Mouse (Mus musculus) kidney, postnatal 0 days (tissue): ENCODE results near the gene Lsm10. TPM values are rescaled to one million over a fixed set of nuclear protein-coding genes. Genes with fewer than 3 reads are reported as not detected.

ENCODE experiments used
- ATAC-seq: fragments of 200-750 bp; cut with Nextera tagmentation; replicated peaks from 2 replicates; pipeline ENCODE4 v1.8.0; 2017; ENCODE audit warnings: low read depth, moderate number of reproducible peaks, moderate TSS enrichment, moderate library complexity; ENCODE audit not compliant: low FRiP score
- DNase-seq: peaks from one replicate; pipeline ENCODE4 v3.0.0-alpha.2; 2016; ENCODE audit warnings: low spot score
- H3K27ac ChIP-seq: fragments of 300-500 bp; sonication (generic); 2 replicates; pipeline ENCODE4 v1.5.1; 2014; ENCODE audit warnings: mild to moderate bottlenecking
- H3K27me3 ChIP-seq: fragments of 300-500 bp; sonication (generic); 2 replicates; pipeline ENCODE4 v1.6.1; 2014; ENCODE audit warnings: low read length, mixed read lengths; ENCODE audit not compliant: insufficient read depth
- H3K36me3 ChIP-seq: fragments of 300-500 bp; sonication (generic); 2 replicates; pipeline ENCODE4 v1.6.1; 2014; ENCODE audit warnings: low read length, mixed read lengths; ENCODE audit not compliant: insufficient read depth
- H3K4me1 ChIP-seq: fragments of 300-500 bp; sonication (generic); replicated peaks from 2 replicates; pipeline ENCODE4 v1.6.1; 2014; ENCODE audit warnings: antibody characterized with exemption, low read length, mixed read lengths; ENCODE audit not compliant: insufficient read depth
- H3K4me2 ChIP-seq: fragments of 300-500 bp; sonication (generic); 2 replicates; pipeline ENCODE4 v1.6.1; 2014; ENCODE audit warnings: mild to moderate bottlenecking, low read length, moderate library complexity, mixed read lengths
- H3K4me3 ChIP-seq: fragments of 300-500 bp; sonication (generic); replicated peaks from 2 replicates; pipeline ENCODE4 v1.5.1; 2014; ENCODE audit warnings: low read depth, low read length
- H3K9ac ChIP-seq: fragments of 300-500 bp; sonication (generic); 2 replicates; pipeline ENCODE4 v1.6.1; 2014; ENCODE audit warnings: low read depth, low read length
- H3K9me3 ChIP-seq: fragments of 300-500 bp; sonication (generic); replicated peaks from 2 replicates; pipeline ENCODE4 v1.6.1; 2016; ENCODE audit warnings: low read length, inconsistent platforms, mixed read lengths
- CTCF ChIP-seq: IDR thresholded peaks from 2 replicates; pipeline ENCODE4 v1.5.1; 2016; ENCODE audit warnings: antibody characterized with exemption, low read depth, mild to moderate bottlenecking, moderate library complexity
- WGBS: fragments of 180-500 bp; shearing (Covaris S2); extraction: QIAGEN DNeasy Blood & Tissue Kit; methylation state at CpG from one replicate; pipeline ENCODE4 v1.1.7; 2014; 5-methylcytosine and 5-hydroxymethylcytosine counted together
- polyA plus RNA-seq: library from polyadenylated mRNA; unstranded; fragments of >200 nt; fragmentation: Nextera tagmentation; extraction: Ambion mirVana; gene quantifications from 2 replicates; pipeline ENCODE4 v1.2.1, GENCODE M21; 2015

The Lsm10 gene
- polyA plus RNA-seq, 1 experiment from 2014 or later = 59.0 TPM

DNA sequence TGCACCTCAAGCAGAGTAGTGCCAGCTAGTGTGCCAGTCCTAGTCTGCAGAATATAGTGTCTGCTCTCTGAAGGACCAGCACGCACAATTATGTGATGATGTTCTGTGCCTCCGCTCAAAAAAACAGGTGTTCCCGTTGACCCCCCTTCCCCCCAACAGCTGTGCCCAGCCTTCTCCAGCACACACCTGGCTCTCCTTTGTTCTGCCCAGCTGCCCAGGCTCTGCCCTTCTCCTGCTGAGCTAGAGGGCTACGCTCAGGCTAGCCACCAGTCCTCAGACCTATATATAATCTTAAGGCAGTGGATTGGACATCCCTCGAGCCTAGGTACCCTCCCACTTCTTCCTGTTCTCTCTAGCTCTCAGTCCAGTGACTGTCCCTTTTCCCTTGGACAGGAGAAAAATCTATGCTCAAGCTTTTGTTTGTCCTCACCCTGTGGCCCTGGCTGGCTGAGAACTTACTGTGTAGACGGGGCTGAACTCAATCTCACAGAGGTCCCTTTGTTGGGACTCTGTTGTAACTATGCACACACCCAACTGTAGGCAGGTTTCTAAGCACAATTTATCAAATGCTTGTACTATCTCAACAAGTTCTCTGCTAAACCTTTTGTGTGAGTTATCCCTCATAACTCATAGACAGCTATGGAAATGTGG lies 19.6 kb downstream of the Lsm10 start:
- 54% methylated on average over 6 of the region's 6 CpGs for WGBS
- H3K27me3 ChIP-seq = no peaks in the 10 kb centered on the region
- no peak for TF ChIP-seq CTCF
- no peaks in the 10 kb centered on the region for H3K9me3 ChIP-seq
- no peak overlapping the region for H3K27ac ChIP-seq
- H3K4me1 ChIP-seq = peaks cover 26% of the 10 kb centered on the region
- H3K4me2 ChIP-seq = no peak overlapping the region
- DNase-seq (no peak), ATAC-seq (no peak)
- H3K9ac ChIP-seq = no peak overlapping the region
- H3K4me3 ChIP-seq = no peak overlapping the region
- 0 out of 2 replicates have a peak, but pooled peaks cover 3% of the 10 kb centered on the region for H3K36me3 ChIP-seq

DNA sequence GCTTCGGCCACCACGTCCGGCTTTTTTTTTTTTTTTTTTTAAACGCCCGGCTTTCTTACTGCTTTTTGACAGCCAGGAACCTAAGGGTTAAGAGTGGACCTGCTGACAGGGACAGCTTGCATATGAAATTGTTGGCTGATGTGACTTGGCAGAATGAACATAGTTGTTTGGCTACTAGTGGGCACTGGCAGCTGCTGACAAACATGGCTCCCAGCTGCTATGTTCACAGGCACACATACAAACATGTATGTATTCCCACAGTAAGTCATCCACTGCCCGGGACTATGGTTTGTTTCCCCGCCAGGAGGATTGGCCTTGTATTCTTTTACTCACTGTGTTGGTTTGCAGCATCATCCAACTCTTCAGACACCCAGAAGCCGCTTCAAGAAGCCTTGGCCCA lies 20.7 kb downstream of the Lsm10 start:
- 83% methylated on average over 8 of the region's 8 CpGs for WGBS
- Histone ChIP-seq H3K27me3 (no peaks in the 10 kb centered on the region), H3K4me2 (no peak overlapping the region), H3K9me3 (no peaks in the 10 kb centered on the region), H3K4me1 (peaks cover 17% of the 10 kb centered on the region; the same call in 1 of the 2 replicates), H3K4me3 (no peak overlapping the region), H3K36me3 (0 out of 2 replicates have a peak, but pooled peaks cover 3% of the 10 kb centered on the region), H3K9ac (no peak overlapping the region), H3K27ac (no peak overlapping the region)
- no peak for TF ChIP-seq CTCF
- no peak for DNase-seq
- ATAC-seq = no peak

DNA sequence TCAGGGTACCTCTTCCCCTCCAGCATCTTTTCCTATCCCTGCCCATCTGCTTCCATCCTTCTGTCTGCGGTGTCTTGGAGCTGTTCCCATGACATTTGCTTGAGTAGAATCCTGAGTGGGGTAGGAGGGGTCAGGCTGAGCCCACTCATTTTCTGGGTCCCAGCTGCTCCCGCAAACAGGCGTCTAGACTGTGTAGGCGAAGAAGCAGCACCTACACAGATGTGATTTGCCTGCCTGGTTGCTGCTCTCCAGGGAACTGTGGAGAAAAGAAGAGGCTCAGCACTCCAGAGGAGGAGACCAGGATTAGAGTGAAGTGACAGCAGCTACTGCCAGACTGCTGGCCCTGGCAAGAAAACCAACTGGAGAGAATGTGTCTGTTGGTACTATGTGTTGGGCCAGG lies 22.2 kb downstream of the Lsm10 start:
- 0 out of 2 replicates have a peak, but pooled peaks cover 3% of the 10 kb centered on the region for H3K36me3 ChIP-seq
- no peak overlapping the region for H3K4me2 ChIP-seq
- no peaks in the 10 kb centered on the region for H3K27me3 ChIP-seq
- ATAC-seq (no peak), DNase-seq (no peak)
- H3K4me1 ChIP-seq = peaks cover 10% of the 10 kb centered on the region; the same call in 1 of the 2 replicates
- no peak overlapping the region for H3K27ac ChIP-seq
- H3K4me3 ChIP-seq = no peak overlapping the region
- no peak for TF ChIP-seq CTCF
- no peaks in the 10 kb centered on the region for H3K9me3 ChIP-seq
- WGBS = 79% methylated on average over 4 of the region's 4 CpGs
- no peak overlapping the region for H3K9ac ChIP-seq

DNA sequence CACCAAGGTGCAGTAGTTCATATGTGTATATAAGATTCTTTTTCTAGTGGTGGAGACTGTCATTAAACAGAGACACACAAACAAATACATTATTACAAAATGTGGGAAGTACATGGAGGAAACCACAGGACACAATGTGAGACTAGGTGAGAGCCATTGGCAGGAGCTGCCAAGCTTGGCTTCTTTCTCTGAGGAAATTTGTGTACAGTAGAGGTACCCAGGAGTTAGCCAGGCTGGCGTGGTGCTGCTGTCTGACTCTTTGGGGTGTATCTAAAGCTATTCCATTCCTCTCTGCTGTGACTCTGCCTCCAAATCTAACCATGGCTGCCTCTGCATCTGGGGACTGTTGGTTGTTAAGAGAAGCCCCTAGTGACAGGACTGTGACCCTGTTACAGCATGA lies 22.6 kb downstream of the Lsm10 start:
- TF ChIP-seq CTCF = no peak
- ATAC-seq = no peak
- Histone ChIP-seq H3K27me3 (no peaks in the 10 kb centered on the region), H3K36me3 (0 out of 2 replicates have a peak, but pooled peaks cover 3% of the 10 kb centered on the region), H3K9me3 (no peaks in the 10 kb centered on the region), H3K4me2 (no peak overlapping the region), H3K27ac (no peak overlapping the region), H3K4me3 (no peak overlapping the region), H3K9ac (no peak overlapping the region), H3K4me1 (peaks cover 7% of the 10 kb centered on the region; the same call in 1 of the 2 replicates)
- WGBS = 91% methylated on average over 1 of the region's 1 CpGs
- no peak for DNase-seq

DNA sequence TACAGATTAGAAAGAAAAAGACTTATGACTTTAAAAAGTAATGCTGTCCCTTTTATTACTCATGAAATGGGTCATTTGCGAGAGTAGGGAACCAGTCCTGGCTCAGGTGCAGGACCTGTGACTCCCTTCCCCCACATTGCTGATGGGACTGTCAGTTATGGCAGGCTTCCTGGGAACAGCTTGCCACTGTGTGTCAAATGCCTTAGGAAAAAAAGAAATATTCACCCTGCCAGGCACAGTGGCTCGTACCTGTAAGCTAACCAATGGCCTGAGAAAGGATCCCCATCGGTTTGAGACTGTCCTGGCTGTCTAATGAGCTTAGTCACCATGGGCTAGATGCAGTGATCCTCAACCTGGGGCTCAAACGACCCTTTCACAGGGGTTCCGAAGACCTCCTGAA lies 23.6 kb downstream of the Lsm10 start:
- WGBS = 59% methylated on average over 5 of the region's 5 CpGs
- no peaks in the 10 kb centered on the region for H3K27me3 ChIP-seq
- no peak overlapping the region for H3K4me3 ChIP-seq
- TF ChIP-seq CTCF = no peak
- H3K4me2 ChIP-seq = no peak overlapping the region
- 0 out of 2 replicates have a peak, but pooled peaks cover 10% of the 10 kb centered on the region for H3K36me3 ChIP-seq
- ATAC-seq = no peak
- no peak for DNase-seq
- H3K9me3 ChIP-seq = no peaks in the 10 kb centered on the region
- no peak overlapping the region for H3K27ac ChIP-seq
- peaks cover 7% of the 10 kb centered on the region; the same call in 1 of the 2 replicates for H3K4me1 ChIP-seq
- H3K9ac ChIP-seq = no peak overlapping the region

GRCm38 (mm10) chr4:126120506-126120905 lies 24.1 kb downstream of the Lsm10 start:
- Histone ChIP-seq H3K4me2 (no peak overlapping the region), H3K27me3 (no peaks in the 10 kb centered on the region), H3K9me3 (no peaks in the 10 kb centered on the region), H3K36me3 (peaks cover 12% of the 10 kb centered on the region), H3K4me1 (peaks cover 5% of the 10 kb centered on the region; the same call in 1 of the 2 replicates), H3K27ac (no peak overlapping the region), H3K4me3 (no peak overlapping the region), H3K9ac (no peak overlapping the region)
- 95% methylated on average over 2 of the region's 2 CpGs for whole genome bisulfite sequencing
- ATAC-seq (no peak), DNase-seq (no peak)
- no peak for TF ChIP-seq CTCF
